Mouse (Mus musculus): ENCODE results near the gene Tmem220. TPM values are rescaled to one million over a fixed set of nuclear protein-coding genes. Genes with fewer than 3 reads are reported as not detected.

Gene Tmem220
- total RNA-seq, 2 experiments from 2014 or later = 0.27 to 1.1 TPM

GRCm38 (mm10) chr11:67052321-67052952 lies 27.5 kb downstream of the Tmem220 start, which contains the start of the genes Adprm and Sco1:
TSS of gene Adprm (minus strand) at chr11:67052594.
TSS of gene Sco1 (plus strand) at chr11:67052670.
- DNase-seq (ENCODE audit: low spot score in 2 of 2) = peak; percentile 84 to 89

GRCm38 (mm10) chr11:67054754-67055365 lies 29.9 kb downstream of the Tmem220 start:
- DNase-seq (ENCODE audit: low spot score in 2 of 2) = no peak

- DNase-seq (ENCODE audit: low spot score in 2 of 2) = no peak
Measured at GRCm38 (mm10) chr11:67061311-67061710, 36.4 kb downstream of the Tmem220 start.

GRCm38 (mm10) chr11:67062726-67063125 lies 37.8 kb downstream of the Tmem220 start:
- no peak for DNase-seq (ENCODE audit: low spot score in 2 of 2)

- no peak for DNase-seq (ENCODE audit: low spot score in 2 of 2)
Measured at GRCm38 (mm10) chr11:67067741-67068140, 42.8 kb downstream of the Tmem220 start.

GRCm38 (mm10) chr11:67072615-67073130 lies 47.7 kb downstream of the Tmem220 start:
- DNase-seq (ENCODE audit: low spot score in 2 of 2) = no peak

GRCm38 (mm10) chr11:67075036-67075435 lies 50.1 kb downstream of the Tmem220 start:
- no peak for DNase-seq (ENCODE audit: low spot score in 2 of 2)

GRCm38 (mm10) chr11:67076781-67077180 lies 51.8 kb downstream of the Tmem220 start:
- DNase-seq (ENCODE audit: low spot score in 2 of 2) = no peak

GRCm38 (mm10) chr11:67077435-67077834 lies 52.5 kb downstream of the Tmem220 start:
- DNase-seq (ENCODE audit: low spot score in 2 of 2) = no peak

GRCm38 (mm10) chr11:67078000-67078399 lies 53.0 kb downstream of the Tmem220 start, which contains the start of gene Myh3:
TSS of gene Myh3 (plus strand) at chr11:67078300.
- DNase-seq (ENCODE audit: low spot score in 2 of 2) = no peak

- no peak for DNase-seq (ENCODE audit: low spot score in 2 of 2)
Measured at GRCm38 (mm10) chr11:67078888-67079287, 53.9 kb downstream of the Tmem220 start.

- no peak for DNase-seq (ENCODE audit: low spot score in 2 of 2)
Measured at GRCm38 (mm10) chr11:67079740-67080139, 54.8 kb downstream of the Tmem220 start.

- peak; percentile 62 to 63 for DNase-seq (ENCODE audit: low spot score in 2 of 2)
Measured at GRCm38 (mm10) chr11:67080168-67080567, 55.2 kb downstream of the Tmem220 start.

- no peak for DNase-seq (ENCODE audit: low spot score in 2 of 2)
Measured at GRCm38 (mm10) chr11:67081125-67081649, 56.2 kb downstream of the Tmem220 start.

- DNase-seq (ENCODE audit: low spot score in 2 of 2) = no peak
Measured at GRCm38 (mm10) chr11:67082188-67082587, 57.2 kb downstream of the Tmem220 start.

- no peak for DNase-seq (ENCODE audit: low spot score in 2 of 2)
Measured at GRCm38 (mm10) chr11:67082793-67083192, 57.8 kb downstream of the Tmem220 start.

- DNase-seq (ENCODE audit: low spot score in 2 of 2) = no peak
Measured at GRCm38 (mm10) chr11:67083239-67083638, 58.3 kb downstream of the Tmem220 start.

- no peak for DNase-seq (ENCODE audit: low spot score in 2 of 2)
Measured at GRCm38 (mm10) chr11:67083712-67084340, 58.9 kb downstream of the Tmem220 start.
